Mouse (Mus musculus) retina, postnatal 1 day (tissue): ENCODE measurements around the gene Gm45808.
A peak's percentile ranks its signal among the peaks of the same experiment; 100 is the strongest.
"Not testable (repeated sequence)": the region's sequence is repeated elsewhere in the genome, so short reads cannot be mapped to it uniquely, and the experiment has no call there.

Source experiments
- DNase-seq: peaks from one replicate; pipeline ENCODE4 v3.0.0-alpha.2; 2012

Gene Gm45808

DNA sequence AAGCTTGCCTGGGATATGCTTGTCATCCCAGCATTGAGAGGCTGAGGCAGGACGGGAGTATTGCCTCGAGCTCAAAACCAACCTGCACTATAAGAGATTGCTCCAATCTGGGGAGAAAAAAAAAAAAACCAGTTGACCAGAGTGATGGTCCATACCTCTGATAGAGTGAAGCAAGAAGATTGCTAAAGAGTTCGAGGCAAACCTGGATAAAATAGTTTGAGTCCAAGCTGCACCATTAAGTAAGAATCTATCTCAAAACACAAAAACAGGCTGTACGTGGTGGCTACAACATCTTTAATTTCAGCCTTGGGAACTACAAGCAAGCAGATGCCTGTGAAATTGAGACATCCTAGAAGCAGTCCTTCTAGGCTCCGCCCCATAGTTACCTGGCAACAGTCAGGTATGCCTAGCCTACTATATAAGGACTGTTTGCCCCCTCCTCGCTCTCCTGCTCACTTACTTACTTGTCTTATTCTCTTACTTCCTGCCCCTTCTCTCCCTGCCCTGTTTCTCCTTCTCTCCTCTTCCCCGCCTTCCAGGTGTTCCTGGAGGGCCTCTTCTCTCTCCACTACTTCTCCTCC, 19.4 kb downstream of the Gm45808 start:
- DNase-seq, result no peak

DNA sequence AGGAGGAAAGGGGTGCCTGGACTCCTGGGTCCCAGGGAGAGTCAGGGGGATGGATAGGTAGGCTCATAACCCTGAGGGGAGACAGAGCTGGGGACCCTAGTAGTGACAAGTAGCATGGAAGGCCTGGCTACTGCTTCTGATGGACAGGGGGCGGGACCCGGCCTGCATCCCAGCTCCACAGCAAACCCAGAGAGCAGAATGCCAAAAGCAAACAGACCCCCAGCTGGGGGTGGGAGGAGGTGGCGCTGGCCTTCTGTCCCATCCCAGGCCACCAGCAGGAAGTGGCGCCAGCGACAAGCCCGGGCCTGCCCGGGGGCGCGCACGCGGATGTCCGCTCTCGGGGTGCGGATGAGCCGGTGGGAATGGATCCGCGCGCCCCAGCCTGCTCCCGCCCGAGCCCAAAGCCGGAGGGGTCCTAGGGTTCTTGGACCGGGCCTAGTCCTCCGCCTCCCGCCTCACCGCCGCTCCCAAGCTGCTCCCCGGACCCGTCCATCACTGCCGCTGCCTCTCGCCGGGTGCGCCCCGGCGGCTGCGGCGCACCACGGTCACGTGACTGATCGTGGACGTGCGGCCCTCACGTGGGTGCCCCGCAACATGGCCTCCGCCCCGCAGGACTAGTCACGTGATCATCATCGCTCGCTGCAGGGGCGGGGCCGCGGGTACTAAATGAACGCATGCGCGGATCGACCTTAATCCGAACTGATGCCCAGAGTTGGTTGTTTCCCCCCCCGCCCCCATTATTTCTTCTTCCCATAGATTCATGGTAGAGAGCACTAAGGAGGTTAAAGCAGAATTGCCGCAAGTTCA, 20.1 kb downstream of the Gm45808 start, which contains the start of gene Bax:
Gene Bax, minus strand, starts transcription at position 616 of the 807 bp plus-strand sequence.
- DNase-seq, result peak; percentile 98

DNA sequence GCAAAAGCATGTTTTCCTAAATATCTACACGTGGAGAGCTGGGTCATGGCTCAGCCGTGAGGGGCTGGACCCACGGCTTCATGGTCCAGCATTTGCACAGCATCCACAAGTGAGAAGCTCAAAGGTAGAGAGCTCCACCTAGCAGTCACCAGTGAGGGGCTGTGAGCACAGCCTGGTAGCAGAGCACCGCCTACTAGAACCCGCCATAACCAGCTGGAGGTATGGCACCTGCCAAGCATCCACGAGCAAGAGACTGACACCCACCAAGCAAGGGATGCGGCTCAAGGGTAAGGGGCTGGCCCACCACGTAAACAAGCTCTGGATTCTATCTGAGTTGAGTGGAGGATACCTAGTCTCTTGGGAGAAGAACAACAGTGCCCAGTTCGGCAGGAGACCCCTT, 21.1 kb downstream of the Gm45808 start:
- DNase-seq, result no peak

DNA sequence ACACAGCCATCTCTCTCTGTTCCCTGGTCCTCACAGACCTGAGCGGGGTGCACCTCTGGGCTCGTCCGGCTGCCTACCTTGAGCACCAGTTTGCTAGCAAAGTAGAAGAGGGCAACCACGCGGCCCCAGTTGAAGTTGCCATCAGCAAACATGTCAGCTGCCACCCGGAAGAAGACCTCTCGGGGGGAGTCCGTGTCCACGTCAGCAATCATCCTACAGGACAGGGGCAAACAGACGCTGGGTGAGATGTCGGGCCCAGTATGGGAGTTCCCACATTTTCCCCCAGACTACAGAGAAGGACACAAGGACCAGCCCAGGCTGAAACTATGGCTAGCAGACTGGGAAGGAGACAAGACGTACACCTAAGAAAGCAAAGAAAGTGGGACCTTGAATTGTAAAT, 21.5 kb downstream of the Gm45808 start:
- DNase-seq, result no peak

DNA sequence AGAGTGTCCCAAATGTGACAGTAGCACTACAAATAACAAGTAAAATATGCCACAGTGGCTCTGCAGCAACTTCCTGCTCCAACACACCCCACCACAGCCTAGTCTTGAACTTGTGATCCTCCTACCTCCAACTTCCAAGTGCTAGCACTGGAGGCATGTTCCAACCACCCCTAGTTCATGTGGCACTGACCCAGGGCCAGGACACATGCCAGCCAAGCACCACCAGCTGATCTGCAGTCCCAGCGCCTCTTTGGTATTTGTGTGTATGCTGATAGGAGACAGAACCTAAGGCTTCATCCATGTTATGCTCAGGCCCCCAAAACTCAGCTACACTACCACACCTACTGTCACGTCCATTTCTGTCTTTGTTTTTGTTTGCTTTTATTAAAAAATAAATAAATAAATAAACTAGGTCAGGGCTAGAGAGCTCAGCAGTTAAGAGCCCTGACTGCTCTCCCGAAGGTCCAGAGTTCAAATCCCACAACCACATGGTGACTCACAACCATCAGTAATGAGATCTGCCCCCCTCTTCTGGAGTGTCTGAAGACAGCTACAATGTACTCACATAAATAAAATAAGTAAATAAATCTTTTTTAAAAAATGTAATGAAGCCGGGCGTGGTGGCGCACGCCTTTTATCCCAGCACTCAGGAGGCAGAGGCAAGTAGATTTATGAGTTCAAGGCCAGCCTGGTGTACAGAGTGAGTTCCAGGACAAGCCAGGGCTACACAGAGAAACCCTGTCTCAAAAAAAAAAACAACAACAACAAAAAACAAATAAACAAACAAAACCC, 22.4 kb downstream of the Gm45808 start:
- DNase-seq, result no peak

DNA sequence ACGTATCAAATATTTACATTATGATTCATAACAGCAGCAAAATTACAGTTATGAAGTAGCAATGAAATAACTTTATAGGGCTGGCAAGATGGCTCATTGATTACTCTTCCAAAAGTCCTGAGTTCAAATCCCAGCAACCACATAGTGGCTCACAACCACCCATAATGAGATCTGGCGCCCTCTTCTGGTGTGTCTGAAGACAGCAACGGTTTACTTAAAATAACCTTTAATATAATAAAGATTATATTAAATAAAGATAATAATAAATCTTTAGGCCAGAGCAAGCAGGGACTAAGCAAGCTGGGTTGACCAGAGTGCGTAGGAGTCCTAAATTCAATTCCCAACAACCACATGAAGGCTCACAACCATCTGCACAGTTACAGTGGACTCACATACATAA, 23.7 kb downstream of the Gm45808 start:
- not testable (repeated sequence) for DNase-seq

DNA sequence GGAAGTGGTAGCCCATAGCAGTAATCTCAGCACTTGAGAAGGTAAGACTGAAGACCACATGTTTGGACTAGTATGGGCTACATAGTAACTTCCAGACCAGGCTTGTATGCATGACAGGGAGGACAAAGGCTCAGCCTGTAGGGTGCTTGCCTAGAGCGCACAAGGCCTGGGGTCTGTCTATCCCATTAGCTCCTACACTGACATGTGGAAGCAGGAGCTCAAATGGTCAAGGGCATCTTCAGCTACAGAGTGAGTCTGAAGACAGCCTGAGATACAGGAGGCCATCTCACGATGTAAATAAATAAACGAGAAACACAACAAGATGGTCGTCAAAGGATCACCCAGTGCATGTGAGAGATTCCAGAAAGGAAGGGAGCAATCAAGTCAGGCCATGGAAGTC, 24.3 kb downstream of the Gm45808 start:
- no peak for DNase-seq

DNA sequence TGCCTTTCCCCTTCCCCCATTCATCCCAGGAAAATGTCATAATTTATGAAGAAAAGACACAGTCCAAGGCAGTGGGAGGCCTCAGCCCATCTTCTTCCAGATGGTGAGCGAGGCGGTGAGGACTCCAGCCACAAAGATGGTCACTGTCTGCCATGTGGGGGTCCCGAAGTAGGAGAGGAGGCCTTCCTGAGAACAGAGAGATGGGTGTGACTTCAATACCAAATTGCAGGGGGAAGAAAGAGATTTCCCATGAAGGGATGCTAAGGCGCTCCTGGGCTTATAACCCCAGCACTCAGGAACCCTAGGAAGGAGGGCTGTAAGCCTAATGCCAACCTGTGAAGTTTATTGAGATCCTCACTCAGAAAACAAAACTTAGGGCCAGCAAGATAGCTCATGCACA, 24.8 kb downstream of the Gm45808 start:
- no peak for DNase-seq

DNA sequence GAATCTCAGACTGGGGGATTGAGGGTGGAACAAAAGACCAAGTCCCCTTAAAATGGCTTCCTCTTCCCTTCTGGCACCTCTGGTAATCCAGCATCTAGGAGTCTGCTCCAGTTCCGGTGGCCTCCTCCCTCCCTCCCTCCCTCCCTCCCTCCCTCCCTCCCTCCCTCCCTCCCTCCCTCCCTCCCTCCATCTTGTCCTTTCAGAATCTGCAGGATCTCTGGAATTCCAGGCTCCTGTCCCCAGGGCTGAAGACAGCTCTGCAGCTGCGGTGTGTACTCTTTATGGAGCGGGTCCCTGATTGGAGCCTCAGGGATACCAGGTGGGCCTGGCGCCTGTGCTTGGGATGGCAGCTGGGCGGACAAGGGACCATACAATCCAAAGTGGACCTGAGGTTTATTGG, 25.3 kb downstream of the Gm45808 start:
- DNase-seq, result peak; percentile 57

DNA sequence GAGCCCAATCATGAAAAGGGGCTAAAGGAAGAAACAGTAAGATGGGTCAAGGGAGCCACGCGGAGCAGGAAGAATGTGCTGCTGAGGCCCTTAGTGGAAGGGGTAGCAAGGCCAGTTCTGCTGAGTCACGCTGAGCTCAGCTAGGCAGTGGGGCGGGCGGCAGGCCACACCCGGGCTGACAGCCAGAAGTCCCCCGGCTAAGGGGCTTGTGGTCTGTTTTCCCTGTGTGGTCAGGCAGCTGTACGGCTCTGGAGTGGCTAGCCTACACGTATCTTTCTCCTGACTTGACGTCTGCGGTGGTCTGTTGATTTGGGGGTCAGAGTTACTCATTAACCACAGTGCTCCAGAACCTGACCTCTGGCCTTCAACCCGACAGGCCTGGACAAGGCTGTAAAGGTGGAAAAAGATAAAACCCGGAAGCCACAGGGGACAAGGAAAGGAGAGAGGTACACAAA, 25.7 kb downstream of the Gm45808 start:
- peak; percentile 64 for DNase-seq

DNA sequence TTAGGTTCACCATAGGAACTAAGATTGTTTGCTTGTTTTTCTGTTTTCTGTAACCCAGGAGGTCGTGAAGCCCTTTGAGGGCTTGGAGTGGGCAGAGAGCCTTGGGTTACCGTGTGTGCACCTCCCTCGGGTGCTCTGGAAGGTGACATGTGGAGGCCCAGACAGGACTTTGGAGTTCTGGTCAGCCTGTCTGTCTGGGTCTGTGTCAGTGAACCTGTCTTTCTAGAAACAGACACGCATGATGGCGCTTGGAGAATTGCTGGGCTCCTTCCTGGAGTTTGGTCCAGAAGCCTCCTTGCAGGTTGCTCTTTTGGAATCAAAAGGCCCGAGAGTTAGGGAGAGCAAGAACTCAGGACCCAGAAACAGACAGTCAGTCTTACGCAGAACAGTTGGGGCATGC, 26.2 kb downstream of the Gm45808 start:
- no peak for DNase-seq

DNA sequence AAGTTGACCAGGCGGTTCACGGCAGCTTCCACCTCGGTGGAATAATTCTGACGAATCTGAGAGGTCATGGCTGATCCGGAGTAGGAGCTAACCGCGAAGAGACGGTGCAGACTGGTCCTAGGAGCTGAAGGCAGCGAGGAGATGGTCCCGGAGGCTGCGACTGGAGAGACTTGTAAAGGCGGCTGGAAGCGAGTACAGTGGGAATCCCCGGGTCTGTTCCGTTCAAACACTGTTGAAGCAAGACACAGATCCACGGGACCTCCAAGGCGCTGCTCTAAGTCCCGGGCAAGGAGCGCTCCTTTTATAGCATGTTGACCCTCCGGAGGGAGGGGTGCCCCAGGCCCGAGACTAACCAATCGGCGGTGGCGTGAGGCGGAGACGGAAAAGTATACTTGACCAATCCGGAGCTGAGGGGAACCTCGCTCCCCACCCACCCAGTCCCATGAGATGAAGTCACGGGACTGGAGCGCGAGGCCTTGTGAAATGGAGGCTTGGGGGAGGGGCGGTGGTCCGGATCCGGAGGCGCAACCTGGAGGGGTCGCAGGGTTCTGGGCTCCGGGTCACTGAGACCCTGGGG, 27.0 kb downstream of the Gm45808 start, which contains the start of gene Ftl1:
Gene Ftl1, minus strand, starts transcription at position 321 of the 577 bp plus-strand sequence.
- DNase-seq, result peak; percentile 100

DNA sequence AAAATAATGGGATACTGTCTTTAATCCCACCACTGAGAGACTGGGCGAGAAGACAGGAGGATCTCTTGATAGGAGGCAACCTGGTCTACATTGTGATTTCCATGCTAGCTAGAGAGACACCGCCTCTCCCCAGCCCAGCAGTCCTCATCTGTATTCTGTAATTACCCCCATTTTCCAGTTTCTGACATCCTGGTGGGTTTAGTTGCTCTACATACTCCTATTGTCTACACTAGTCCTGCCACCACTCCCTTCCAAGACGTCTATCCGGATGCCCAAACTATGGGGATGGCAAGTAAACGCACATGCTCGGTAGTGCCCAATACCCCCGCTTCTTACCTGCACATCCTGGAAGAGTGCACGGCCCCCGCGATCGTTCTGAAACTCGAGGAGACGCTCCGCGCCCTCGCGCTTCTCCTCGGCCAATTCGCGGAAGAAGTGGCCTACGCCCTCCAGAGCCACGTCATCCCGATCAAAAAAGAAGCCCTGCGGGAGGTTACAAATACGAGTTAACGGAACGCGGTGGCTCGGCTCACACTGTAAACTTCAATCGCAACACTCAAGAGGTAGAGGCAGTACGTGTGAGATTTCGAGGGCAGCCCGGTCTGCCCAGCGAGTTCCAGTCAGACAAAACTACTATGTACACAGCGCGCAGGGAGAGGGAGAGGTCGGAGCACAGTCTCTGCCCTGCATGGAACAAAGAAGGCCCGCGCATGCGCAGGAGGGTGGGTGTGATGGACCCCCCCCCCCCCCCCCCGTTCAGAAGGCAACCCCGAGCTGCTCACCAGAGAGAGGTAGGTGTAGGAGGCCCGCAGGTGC, 27.7 kb downstream of the Gm45808 start:
- peak; percentile 90 for DNase-seq

DNA sequence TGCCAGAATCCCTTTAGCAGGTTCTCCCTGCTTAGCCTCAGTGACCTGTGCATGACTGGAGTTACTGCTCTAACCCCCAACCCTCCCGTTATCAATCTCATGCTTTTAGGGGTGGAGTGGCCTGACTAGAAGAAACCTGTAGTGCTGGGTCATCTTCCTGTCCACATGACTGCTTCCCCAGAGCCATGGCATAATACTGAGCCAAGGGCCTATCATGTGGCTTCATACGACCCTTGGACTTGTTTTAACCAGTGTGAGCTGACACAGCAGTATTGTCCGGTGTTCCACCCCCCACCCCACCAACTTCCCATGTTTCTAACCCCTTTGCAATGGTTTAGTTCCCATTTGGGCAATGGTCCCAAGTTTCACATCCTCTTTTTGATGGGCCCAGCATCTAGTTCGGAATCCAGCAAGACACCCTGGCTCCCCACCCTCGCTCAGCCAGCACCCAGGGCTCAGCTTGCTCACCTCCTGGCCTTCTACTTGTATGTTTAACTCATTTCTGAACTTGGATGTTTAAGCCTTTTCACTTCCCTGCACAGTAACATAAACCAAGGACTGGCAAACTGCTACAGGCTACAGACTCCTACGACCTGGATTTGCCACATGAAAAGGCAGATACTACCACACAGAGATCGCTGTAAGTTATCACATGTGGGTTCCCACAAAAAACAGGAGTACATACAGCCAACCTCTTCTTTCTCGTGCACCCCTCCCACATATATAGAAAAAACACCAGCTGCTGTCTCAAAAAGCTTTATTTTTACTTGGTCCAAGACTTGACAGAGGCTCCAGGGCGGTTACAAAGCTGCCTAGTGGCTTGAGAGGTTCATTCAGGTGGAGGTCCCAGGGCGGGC, 29.2 kb downstream of the Gm45808 start:
- peak; percentile 19 for DNase-seq

DNA sequence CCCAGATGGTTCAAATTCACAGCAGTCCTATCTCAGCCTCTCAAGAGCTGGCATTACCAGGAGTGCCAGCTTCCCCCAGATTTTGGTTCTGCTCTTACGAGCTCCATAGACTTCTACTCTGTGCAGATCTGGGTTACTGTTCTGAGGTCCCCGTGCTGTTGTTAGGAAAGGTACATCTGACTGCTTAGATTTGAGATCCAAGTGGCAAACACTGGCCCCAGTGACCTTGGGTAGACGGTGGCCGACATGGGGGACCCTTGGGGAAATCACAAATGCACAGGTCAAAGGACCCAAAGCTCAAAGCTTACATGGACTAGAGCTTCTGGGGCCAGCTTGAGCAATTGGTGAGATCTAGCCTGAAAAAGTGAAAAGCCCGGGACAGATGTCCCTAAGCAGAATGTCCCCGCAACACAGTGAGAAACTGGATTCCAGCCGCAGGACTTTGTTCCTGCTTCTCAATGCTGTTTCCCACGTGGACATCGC, 29.8 kb downstream of the Gm45808 start:
- DNase-seq, result peak; percentile 10

DNA sequence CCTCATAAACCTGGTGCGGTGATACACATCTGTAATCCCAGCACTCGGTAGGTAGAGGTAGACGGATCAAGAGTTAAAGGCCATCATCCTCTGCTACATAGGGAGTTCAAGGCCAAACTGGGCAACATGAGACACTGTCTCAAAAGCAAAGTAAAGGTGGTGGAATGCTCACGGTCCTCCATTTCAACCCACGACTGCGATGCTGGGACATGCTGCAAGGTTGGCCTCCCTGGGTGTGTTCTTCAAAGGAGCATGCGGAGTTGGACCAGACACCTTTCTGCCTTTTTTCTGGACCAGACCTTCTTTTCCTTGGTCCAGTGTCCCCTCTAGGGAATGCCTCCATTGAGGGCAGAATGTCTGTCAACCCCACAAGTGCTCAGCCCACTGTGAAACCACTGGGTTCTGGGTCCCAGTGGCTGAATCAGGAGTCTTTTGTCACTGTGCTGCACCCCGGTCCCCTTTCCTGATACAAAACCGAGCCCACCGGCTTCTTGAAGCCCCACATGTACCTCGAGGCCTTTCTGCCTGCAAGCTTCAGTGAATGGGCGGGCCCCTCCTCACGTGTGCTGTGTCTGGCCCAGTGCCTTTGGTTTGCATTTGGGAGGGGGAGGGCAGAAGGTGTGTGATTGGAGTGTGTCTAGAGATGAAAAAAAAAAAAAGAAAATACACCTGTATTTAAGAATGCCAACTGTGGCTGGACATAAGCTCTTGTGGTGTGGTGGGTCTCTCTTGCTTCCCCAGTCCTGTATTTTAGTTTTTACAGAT, 30.5 kb downstream of the Gm45808 start:
- DNase-seq, result peak; percentile 11

DNA sequence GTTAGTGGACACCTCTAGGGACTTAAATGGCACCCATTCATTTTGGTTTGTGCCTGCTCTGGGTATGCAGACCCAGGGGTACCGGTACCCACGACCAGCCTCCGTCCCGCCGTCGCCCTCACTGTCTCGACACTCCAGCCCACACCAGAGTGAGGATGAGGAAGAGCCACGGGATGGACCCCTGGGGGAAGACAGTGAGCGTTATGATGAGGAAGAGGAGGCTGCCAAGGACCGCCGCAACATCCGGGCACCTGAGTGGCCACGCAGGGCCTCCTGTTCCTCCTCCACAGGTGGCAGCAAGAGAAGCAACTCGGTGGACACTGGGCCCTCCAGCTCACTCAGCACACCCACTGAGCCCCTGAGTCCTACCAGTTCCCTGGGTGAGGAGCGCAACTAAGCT, 31.6 kb downstream of the Gm45808 start:
- DNase-seq, result no peak

DNA sequence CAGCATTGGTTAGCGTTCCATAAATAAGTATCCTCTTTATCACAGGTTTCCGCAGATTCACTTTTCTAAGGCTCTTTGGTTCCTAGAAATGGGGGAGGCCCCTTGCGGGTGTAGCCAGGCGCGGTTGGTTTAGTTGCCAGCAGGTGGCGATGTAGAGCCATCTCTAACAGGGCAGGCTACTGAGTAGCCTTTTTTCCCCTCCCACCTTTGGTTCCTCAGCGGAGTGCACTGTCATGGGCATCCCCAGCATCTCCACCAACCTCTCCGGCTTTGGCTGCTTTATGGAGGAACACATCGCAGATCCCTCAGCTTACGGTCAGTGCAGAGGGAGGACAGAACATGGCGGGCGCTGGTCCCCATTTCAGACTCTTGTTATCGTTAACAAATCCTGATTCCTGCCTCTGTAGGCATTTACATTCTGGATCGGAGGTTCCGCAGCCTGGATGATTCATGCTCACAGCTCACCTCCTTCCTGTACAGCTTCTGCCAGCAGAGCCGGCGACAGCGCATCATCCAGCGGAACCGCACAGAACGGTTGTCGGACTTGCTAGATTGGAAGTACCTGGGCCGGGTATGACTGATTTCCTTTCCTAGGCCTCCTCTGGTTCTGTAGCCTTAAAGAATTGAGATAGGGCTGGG, 35.1 kb downstream of the Gm45808 start:
- DNase-seq, result peak; percentile 88

DNA sequence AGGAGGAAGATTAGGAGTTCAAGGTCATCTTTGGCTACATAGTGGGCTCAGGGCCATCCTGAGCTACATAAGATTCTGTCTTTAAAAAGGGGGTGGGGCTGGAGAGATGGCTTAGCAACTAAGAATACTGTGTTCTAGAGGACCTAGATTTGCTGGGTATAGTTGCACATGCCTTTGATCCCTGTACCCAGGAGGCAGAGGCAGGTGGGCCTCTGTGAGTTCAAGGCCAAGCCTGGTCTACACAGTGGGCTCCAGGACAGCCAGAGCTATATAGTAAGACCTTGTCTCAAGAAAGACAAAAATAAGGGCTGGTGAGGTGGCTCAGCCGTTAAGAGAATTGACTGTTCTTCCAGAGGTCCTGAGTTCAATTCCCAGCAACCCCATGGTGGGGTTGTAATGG, 36.6 kb downstream of the Gm45808 start:
- no peak for DNase-seq
